Mouse (Mus musculus) v-Abl transformed pro-B cells (cell line): ENCODE results near the gene Kdelc2.

Source experiments
- in situ Hi-C, 2 experiments: fragments of 400-800 bp; cut with MboI; formaldehyde crosslinking; loops; one replicate each; pipeline ENCODE4 v1.15.1; 2025; ENCODE audit not compliant: unreplicated experiment in 2 of 2

Gene Kdelc2

DNA sequence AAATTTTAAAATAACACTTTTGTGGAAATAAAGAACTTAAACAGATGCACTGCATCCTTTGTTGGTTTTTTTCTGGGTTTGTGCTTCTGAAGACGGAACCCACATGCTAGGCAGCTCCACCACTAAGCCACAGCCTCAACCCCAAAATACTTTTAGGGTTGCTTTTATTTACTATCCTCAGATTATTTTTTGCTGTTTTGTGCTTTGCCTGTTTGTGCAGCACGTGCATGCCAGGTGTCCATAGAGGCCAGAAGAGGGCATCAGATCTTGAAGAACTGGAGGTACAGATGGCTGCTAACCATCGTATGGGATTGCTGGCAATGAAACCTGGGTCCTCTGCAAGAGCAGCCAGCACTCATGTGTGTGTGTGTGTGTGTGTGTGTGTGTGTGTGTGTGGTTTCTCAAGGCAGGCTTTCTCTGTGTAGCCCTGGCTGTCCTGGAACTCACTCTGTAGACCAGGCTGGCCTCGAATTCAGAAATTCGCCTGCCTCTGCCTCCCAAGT lies 2.7 kb upstream of the Kdelc2 start:
- in situ Hi-C loops = no loop called here

DNA sequence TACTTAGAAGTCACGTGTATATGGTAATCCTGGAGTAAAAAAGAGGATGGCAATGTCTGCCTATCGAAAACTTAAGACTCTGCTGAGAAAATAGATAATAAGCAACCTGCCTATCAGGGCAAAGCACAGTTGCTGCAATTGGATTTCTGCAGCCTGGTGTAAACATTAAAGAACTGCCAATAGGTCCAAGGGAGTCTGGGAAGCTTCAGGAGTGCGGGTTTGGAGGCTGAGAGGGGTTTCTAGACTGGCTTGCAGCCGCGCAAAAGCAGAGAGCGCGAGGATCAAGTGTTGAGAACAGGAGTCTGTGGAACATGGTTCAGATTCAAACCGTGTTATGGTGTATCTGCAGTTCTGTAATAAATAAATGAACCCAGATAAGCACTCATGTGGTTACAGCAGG lies 1.0 kb downstream of the Kdelc2 start:
- in situ Hi-C loops = no loop called here

DNA sequence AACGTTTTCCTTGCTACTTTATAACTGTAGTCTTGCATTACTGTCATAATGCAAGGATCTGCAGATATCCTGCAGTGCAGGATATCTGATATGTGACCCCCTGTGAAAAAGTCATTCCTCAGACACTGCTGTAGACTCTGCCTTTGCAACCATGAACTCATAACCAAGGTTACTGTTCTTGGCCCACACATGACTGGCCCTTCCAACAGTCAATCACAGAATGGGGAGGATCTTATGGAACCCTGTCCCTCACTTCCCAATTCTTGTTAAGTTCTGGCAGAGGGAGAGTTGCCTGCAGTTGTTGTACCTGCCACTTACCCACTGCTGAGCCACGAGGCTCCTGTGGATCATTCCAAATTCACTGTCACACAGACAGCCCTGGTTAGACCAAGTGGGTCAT lies 3.6 kb downstream of the Kdelc2 start:
- in situ Hi-C loops = no loop called here

DNA sequence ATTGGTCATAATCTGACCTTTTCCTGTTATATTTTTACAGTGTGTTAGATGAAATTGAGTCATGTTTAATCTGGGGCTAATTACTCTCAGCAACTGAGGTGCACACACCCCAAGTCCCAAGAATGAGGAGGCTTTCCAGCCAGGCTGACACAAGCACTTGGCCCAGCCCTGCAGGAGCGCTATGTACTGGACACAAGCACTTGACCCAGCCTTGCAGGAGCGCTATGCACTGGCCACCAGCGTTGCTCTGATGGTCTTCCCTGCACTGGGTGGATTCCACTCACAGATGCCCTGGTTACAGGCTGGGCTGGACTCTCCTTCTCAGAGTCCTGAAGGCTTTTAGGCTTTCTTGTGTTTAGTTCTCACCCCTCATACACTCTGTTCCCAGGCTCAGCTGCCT lies 5.3 kb downstream of the Kdelc2 start:
- in situ Hi-C loops = no loop called here

DNA sequence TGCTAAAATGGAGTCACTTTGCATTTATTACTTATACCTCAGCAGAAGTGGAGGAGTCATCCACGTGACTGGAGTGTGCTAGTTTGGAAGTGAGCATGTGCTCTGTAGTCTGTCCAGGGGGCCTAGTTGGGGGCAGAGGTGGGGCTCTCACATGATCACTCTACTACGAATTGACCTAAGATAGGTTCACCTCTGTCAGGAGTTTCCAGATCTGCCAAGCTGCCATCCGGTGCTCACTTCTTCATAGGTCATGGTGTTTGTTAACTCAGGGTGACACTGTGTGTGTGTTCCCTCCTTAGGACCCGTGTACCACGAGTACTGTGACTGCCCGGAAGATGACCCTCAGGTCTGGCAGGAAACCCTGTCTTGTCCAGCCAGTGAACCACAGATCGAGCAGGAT lies 6.3 kb downstream of the Kdelc2 start:
- in situ Hi-C loops = loop anchor here (10.0 kb wide), 1 partner anchor 135 kb away; no protein-coding TSS in a partner anchor

DNA sequence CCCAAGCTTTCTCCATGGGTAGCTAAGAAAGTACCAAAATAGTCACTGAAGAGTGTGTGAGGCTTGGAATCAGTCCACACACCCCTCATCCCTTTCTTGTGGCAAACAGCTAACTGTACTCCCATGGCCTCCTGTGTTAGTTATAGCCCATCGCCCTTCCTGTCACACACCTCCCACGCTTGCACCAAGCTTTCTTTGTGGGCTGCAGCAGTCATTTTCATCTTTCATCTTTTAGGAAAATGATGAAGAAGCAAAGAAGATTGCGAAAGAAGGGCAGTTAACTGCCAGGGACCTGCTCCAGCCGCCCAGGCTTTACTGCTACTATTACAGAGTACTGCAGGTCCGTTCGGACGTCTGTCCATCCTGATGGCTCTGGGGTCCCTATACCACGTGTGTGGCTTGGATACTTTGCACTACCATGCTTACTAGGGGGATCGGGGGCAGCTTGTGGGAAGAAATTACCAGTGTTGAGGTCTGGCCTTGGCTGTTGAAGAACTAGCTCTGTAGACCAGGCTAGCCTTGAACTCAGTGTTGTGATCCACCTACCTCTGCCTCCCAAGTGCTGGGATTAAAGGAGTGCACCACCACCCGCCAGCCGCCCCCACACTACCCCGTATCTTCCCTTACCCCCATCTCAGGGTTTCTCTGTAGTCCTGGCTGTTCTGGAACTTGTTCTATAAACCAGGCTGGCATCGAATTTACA lies 14.0 kb downstream of the Kdelc2 start:
- in situ Hi-C loops = loop anchor here (10.0 kb wide), 1 partner anchor 143 kb away; no protein-coding TSS in a partner anchor

DNA sequence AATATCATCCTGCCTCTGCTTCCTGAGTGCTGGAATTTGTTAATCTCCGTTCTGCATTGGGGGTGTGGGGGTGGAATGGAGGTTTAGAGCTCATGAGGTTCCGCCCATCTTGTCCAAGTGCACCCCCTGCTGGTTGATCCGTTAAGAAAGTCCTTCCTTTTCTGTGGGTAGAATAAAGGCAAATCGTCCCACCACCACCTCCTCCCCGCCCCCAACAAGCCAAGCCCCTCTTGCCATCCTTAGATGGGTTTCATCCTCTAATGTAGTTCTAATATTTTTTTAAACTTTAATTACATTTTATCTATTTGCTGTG lies 14.5 kb downstream of the Kdelc2 start:
- in situ Hi-C loops = loop anchor here (10.0 kb wide), 1 partner anchor 144 kb away; no protein-coding TSS in a partner anchor

DNA sequence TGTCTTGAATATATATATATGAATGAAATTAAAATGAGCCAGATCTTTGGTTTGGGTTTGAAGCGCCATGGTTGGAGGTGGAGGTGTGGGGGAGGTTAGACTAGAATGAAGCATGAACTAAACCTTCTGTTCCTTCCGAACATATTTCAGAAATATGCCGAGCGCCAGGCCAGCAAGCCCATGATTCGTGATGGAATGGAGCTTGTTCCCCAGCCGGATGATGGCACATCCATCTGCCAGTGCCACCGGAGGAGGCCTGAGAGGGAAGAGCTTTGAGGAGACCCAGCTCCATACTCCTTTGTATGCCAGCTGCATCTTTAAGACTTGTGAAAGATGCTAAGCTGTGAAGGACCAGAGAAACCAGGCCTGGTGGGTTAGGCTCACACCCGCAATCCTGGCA lies 15.7 kb downstream of the Kdelc2 start:
- in situ Hi-C loops = loop anchor here (10.0 kb wide), 1 partner anchor 145 kb away; no protein-coding TSS in a partner anchor

DNA sequence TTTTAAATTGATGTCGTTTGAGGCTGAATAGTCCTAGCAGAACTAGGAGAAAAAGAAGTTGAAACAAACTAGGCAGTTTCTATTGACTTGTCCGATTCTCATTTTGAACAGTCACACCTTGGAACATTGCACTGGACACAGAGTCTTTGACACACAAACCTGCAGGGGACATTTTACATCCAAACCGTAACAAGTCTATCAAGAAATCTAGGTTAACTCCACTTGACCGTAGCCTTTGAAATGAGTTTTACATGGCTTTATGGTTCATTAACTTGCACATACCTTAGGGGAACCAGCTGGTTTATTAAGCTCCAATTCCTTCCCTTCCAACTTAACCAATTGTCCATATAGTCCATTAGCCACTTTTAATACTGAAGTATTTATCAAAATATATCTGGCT lies 16.9 kb downstream of the Kdelc2 start:
- in situ Hi-C loops = no loop called here

DNA sequence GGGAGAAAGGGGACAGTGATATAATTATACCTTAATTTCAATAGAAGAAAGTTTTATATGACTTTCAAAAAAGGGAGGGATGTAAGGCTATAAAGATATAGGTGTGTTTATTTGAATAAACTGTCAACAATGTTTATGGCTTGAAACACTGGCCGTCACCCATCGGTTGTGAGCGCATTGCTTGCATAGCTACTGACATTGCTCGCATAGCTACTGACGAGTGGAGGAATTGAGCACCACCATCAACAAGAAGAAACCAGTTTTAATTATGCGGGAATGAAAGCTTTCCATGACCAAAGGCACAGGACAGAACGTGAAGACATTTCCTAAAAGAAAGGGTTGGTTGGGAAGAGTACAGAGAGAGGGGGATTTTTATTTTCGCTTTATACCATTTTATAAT lies 17.3 kb downstream of the Kdelc2 start:
- in situ Hi-C loops = no loop called here

DNA sequence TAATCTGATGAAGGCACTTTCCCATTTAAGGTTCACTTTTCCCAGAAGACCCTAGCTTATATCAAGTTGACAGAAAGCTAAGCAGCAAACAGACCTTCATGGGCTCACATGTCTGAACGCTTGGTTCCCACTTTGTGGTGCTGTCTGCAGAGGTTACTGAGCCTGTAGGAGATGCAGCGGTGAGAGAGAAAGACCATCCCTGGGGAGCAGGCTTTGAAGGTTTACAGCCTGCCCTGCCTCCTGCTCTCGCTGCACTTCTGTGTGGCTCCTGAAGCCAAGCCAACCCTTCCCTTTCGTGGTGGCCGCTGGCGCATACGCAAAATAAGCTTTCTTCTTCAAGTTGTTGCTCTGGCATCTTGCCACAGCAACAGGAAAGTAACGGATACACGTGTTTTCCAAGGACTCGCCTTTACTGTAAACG lies 18.5 kb downstream of the Kdelc2 start, which contains the start of gene 4930550C14Rik:
Gene 4930550C14Rik (plus strand): TSS at position 35 of the 421 bp plus-strand sequence.
- in situ Hi-C loops = no loop called here

DNA sequence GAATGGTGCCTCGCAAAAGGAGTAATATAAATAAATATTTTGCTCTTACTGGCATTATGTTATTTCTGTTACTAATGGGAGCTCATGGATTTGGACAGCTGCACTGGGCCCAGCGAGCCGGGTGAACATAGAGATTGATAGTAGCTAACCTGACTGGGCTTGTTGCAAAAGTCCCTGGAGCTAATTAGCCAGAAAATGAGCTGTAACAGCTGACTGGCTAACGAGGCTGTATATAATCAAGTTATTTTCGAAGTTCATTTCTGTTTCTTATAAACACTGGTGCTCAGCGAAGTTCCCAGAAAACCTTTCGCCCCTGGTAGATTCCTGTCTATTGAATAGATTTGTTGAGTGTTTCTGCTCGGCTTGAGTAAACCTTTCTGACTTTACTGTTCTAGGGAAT lies 19.2 kb downstream of the Kdelc2 start:
- in situ Hi-C loops = no loop called here

DNA sequence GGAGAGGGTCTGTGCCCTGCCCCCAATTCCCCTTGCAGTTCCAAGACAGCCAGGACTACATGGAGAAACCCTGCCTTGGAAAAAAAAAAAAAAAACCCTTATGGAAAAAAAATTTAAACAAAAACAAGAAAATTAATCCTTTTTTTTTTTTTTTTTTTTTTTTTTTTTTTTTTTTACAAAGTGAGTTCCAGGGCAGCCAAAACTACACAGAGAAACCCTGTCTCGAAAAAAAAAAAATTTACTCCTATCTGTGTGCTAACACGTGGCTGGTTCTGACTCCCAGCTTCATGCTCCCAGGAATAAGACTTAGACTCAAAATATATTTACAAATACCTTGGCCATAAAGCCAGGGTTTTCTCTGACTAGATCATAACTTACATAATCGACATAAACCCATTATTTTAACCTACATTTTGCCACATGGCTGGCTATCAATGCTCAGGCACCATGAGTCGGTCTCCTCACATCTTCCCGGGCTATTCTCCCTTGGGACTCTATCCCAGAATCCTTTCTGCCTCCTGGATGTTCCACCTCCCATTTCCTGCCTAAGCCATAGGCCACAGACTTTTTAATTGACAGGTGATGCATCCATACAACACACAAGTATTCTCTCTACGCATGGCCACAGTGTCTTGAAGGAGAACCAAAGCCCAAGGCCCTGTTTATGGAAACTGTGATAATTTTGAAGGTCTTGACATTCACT lies 20.4 kb downstream of the Kdelc2 start:
- in situ Hi-C loops = no loop called here

DNA sequence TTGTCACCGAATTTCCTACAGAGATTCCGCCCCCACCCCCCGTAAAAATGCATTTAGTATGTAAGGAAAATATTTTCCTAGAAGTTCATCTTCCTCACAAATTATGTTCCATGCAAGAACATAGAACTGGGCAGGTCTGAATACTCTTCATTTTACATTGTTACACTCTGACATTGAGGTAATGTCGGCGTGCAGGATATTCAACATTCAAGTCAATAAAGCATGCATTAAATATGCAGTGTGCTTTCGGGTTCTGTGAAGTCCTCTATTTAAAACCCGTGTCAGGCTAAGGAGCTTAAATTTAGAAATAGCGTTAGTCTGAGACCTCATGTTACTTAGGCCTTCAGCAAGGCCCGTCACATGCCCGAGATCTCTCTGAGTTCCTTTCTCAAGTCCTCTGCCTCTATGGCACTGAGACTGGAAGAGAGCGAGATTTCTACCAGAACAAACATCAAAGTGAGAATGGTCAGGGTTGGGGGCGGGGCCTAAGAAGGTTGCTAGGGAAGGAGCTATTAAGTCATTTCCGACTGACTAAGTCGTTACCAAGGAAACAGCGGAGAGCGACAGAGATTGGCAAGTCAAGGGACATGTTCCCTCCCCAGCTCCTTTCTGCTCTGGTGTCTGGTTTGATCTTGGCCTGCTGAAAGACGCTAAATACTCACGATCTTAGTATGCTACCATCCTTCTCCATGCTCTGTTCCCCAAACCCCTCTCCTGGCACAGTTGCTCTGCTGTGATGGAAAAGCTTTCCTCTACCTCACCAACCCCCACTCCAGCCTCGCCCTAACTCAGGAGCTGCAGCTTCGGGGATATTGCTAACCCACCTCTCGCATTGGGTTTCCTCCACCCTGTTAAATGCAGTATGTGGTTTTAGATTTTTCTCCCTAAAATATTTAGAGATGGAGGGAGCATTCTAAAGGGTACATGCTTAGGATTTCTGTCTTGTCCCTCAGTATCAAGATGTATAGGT lies 21.2 kb downstream of the Kdelc2 start:
- in situ Hi-C loops = no loop called here

DNA sequence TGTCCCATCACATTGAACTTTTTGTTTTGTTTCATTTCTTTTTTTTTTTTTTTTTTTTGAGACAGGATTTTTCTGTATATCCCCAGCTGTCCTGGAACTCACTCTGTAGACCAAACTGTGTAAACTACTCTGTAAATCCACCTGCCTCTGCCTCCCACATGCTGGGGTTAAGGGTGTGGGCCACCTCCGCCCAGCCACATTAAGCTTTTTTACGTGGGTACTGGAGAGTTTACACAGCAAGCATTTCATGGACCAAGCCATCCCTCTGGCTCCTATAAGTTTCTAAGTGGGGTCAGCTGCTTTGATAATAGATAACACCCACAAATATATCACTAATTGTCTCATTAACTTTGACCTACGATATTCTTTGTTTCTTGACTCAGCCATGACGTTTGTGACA lies 24.7 kb downstream of the Kdelc2 start:
- in situ Hi-C loops = no loop called here

DNA sequence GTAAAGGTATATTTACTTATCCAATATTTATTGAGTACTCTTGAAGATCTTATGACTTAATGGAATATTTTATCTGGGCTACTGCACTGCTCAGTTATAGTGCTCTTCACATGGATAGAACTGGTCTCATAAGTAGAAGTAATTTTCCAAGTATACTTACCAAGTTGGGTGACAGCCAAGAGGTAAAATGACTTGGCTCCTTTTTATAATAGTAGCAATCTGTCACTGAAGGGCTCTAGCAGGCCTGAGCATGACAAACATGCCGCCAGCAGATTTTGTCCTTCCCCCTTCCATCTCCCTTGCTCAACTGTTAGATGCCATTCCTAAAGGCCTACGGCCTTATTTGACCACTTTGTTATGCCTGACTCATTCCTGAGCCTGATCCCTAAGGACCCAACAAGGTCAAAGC lies 25.1 kb downstream of the Kdelc2 start:
- in situ Hi-C loops = no loop called here

DNA sequence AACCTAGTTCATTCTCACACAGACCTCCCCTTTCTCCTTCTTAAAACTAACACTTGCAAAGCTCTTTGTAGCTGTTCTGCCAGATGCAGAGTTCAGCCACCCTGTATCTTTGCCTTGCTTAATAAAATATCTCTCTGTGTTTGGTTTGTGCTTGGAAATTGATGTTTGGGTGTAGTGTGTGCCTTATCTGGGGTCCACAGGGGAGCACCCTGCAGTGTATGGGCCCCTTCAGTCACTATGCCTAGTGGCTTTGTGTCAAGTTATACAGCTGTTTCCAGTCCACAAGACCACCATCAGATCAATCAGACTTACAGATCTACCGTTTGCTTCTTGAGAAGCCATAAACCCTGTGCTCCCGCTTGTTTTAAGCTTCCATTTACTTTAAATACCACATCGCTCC lies 25.6 kb downstream of the Kdelc2 start:
- in situ Hi-C loops = no loop called here

DNA sequence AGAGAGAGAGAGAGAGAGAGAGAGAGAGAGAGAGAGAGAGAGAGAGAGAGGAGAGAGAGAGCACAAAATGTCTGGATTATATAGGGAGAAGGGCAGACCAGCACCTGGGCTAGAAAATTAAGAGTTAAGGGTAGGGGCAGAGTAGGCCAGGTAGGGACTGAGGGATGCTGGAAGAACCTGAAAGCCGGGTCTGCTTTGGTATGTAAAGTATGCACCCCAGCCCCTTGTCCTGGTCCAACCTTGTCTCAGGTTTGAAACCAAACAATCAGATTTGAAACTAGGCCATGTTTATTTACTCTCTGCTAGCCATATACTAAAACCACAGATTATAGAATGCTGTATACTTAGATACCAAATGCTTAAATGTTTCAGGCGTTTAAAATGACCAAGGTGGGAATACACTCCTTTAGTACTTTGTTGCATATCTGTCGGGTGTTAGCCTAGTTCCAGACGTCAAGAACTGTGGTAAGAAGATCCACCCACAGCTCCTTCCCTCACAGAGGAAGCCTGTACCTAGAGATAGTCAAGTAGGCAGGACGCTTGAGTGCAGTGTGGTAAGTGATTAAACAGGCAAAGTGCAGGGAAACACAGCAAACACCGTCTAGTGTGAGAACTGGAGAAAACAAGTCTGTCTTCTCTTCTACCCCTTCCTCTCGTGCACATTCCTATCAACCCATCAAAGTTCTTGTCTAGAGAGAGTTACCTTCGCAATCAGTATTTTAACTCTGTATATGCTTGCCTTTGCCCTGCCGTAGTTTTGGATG lies 38.5 kb downstream of the Kdelc2 start:
- in situ Hi-C loops = no loop called here

DNA sequence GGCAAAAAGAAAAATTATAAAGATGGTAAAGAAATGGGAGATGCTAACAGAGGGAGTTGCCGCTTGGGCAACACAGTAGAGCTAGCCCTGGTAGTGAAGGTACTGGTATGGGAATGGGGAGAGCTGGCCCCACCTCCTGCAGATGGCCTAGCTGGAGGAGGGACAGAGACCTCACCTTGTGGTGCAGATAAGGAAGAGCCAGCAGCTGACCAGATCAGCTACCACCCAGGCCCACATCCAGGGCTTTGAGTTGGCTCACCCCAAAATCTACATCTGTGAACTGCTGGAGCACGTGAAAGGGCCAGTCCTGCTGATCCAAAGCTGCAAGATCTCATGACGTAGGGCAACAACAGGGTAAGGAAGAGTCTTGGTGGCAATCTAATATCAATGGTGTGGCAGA lies 42.9 kb downstream of the Kdelc2 start:
- in situ Hi-C loops = no loop called here

DNA sequence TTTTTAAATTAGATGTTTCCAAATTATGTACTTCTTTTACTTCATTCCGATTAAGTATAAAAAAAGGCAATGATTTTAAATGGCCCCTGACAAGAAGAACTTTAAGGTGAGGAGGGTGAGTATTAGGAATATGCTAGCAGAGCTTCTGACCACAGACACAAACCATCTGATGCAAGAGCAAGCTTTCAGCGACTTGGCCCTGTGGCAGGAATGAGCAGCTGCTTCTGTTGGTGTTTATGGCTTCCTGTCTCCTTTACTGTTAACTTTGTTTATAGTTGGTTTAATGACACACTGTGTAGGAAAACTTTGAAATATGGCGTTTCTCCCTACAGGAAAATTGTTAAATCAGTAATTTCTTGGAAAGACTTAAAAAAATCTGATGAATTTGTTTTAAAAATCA lies 43.8 kb downstream of the Kdelc2 start:
- in situ Hi-C loops = no loop called here
